Mouse (Mus musculus) brain, embryonic 14.5 days (tissue): ENCODE measurements around the gene Rpl23a.

ENCODE experiments used
- CTCF ChIP-seq: fragments of 200-500 bp; IDR thresholded peaks from 2 replicates; pipeline ENCODE4 v1.5.1; 2012; ENCODE audit warnings: inconsistent platforms, mild to moderate bottlenecking, moderate library complexity, borderline replicate concordance; ENCODE audit not compliant: insufficient read depth, insufficient read length; ENCODE audit errors: extremely low read depth
- POLR2A ChIP-seq: fragments of 200-500 bp; IDR thresholded peaks from 2 replicates; pipeline ENCODE4 v1.6.1; 2012; ENCODE audit warnings: mild to moderate bottlenecking, inconsistent platforms, borderline replicate concordance; ENCODE audit not compliant: poor library complexity, insufficient read depth, insufficient read length, severe bottlenecking; ENCODE audit errors: extremely low read depth

DNA sequence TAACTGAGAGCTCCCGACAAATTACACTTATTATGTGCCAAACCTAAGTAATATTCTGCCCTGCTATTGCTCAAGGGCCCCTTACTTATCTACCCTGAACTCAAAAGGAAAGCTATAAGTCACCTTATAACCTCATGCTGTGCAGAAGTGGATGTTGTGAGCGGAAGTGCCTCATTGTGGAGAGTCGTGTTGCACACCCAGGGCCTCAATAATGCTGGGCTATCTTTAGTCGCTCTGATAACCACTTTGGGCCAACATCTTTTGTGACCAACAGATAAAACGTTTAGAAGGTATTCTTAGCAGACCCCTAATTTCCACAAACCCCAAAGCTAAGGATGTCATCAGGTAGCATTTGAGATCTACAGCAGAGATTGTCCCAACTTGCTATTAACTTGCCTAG lies 42.7 kb downstream of the Rpl23a start:
- no peak for TF ChIP-seq POLR2A
- TF ChIP-seq CTCF = no peak
